Mouse (Mus musculus): ENCODE measurements around the gene Col27a1. TPM values are rescaled to one million over a fixed set of nuclear protein-coding genes. Genes with fewer than 3 reads are reported as not detected.

The Col27a1 gene
- total and polyA plus RNA-seq, 3 experiments, result not detected

DNA sequence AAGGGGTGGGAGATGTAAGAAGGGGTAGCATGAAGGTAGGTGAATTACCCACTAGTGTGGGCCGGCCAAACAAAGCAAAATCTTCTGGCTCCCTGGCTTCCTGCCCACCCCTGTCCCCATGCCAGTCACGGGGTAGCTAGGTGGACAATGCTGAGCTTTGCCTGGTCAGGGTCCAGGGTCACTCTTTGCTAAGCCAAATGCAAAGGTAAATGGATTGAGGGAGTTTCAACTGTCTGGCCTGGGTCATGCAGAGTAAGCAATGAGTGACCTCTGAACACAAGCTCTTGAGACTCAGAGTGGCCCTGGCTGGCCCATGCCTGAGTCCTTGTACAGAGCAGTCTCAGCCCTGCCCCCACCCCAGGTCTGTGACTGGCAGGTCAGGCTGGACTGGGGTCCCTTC lies 22.4 kb downstream of the Col27a1 start:
- no peak for DNase-seq (ENCODE audit: low read depth, low spot score)
- Histone ChIP-seq H3K27ac (ENCODE audit: control insufficient read depth, low read depth, low read length) (no peak overlapping the region), H3K9me3 (replicated peaks; ENCODE audit: insufficient read depth, low read length) (no peaks in the 10 kb centered on the region), H3K27me3 (ENCODE audit: control insufficient read depth in 1 of 2, insufficient read depth in 2 of 2, low read length in 2 of 2) (no peaks in the 10 kb centered on the region), H3K9ac (ENCODE audit: control insufficient read depth, low read depth, low read length, poor library complexity, severe bottlenecking) (no peak overlapping the region), H3K79me2 (ENCODE audit: control insufficient read depth, insufficient read depth, low read length, poor library complexity) (no peaks in the 10 kb centered on the region), H3K36me3 (ENCODE audit: control insufficient read depth in 1 of 2, insufficient read depth in 2 of 2, low read length in 2 of 2) (no peaks in the 10 kb centered on the region), H3K4me3 (ENCODE audit: control insufficient read depth in 1 of 2, insufficient read depth in 1 of 2, low read depth in 2 of 2, low read length in 2 of 2) (no peak overlapping the region), H3K4me1 (ENCODE audit: control insufficient read depth in 1 of 2, insufficient read depth in 2 of 2, low read length in 2 of 2) (no peaks in the 10 kb centered on the region)
- TF ChIP-seq ELF1 (IDR thresholded peaks at IDR 0.05; ENCODE audit: low read depth, low read length) (no peak), BHLHE40 (IDR thresholded peaks at IDR 0.05; ENCODE audit: borderline replicate concordance, low read depth, low read length) (no peak)

DNA sequence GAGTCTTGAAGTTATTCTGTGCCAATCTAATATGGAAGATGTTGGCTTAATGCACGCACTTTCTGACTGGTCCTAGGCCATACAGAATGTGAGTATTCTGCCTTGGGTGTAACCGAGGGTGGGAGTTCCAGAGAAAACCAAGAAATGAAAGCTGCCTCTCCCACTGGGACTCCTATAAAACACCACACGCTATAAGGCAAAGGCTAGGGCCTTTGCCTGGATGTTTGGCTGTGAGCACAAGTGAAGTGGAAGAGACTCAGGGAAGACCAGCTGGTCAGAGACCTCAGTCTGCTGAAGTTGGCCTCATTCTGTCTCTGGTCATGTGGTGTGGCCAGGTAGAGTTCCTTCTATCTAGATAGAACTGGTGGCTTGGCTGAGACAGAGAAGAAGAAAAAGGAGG lies 23.4 kb downstream of the Col27a1 start:
- no peaks in the 10 kb centered on the region for H3K27me3 ChIP-seq (ENCODE audit: control insufficient read depth in 1 of 2, insufficient read depth in 2 of 2, low read length in 2 of 2)
- no peaks in the 10 kb centered on the region for H3K36me3 ChIP-seq (ENCODE audit: control insufficient read depth in 1 of 2, insufficient read depth in 2 of 2, low read length in 2 of 2)
- H3K4me3 ChIP-seq (ENCODE audit: control insufficient read depth in 1 of 2, insufficient read depth in 1 of 2, low read depth in 2 of 2, low read length in 2 of 2), result no peak overlapping the region
- H3K9me3 ChIP-seq (replicated peaks; ENCODE audit: insufficient read depth, low read length), result no peaks in the 10 kb centered on the region
- no peaks in the 10 kb centered on the region for H3K79me2 ChIP-seq (ENCODE audit: control insufficient read depth, insufficient read depth, low read length, poor library complexity)
- H3K4me1 ChIP-seq (ENCODE audit: control insufficient read depth in 1 of 2, insufficient read depth in 2 of 2, low read length in 2 of 2), result no peaks in the 10 kb centered on the region
- TF ChIP-seq HCFC1 (IDR thresholded peaks at IDR 0.05; ENCODE audit: low read depth, low read length) (no peak), ZC3H11A (IDR thresholded peaks at IDR 0.05; ENCODE audit: low read depth, low read length) (no peak), NELFE (IDR thresholded peaks at IDR 0.05; ENCODE audit: low read depth, low read length) (no peak), POLR2AphosphoS2 (IDR thresholded peaks at IDR 0.05; ENCODE audit: low read length) (no peak), MYB (IDR thresholded peaks at IDR 0.05; ENCODE audit: low read depth, low read length) (no peak), MAX (IDR thresholded peaks at IDR 0.05; ENCODE audit: low read length) (no peak), ELF1 (IDR thresholded peaks at IDR 0.05; ENCODE audit: low read depth, low read length) (no peak), POLR2AphosphoS5 (IDR thresholded peaks at IDR 0.05; ENCODE audit: borderline replicate concordance, low read depth, low read length) (no peak), ZKSCAN1 (IDR thresholded peaks at IDR 0.05; ENCODE audit: low read depth, low read length) (no peak), SIN3A (IDR thresholded peaks at IDR 0.05; ENCODE audit: low read length) (no peak), JUND (IDR thresholded peaks at IDR 0.05; ENCODE audit: low read depth, low read length) (no peak), ZNF384 (IDR thresholded peaks at IDR 0.05; ENCODE audit: low read depth, low read length) (no peak), USF2 (IDR thresholded peaks at IDR 0.05; ENCODE audit: borderline replicate concordance in 1 of 2, insufficient read depth in 1 of 2, low read depth in 1 of 2, low read length in 2 of 2) (no peak), BHLHE40 (IDR thresholded peaks at IDR 0.05; ENCODE audit: borderline replicate concordance, low read depth, low read length) (no peak)
- no peak overlapping the region for H3K27ac ChIP-seq (ENCODE audit: control insufficient read depth, low read depth, low read length)
- DNase-seq (ENCODE audit: low read depth, low spot score), result no peak
- no peak overlapping the region for H3K9ac ChIP-seq (ENCODE audit: control insufficient read depth, low read depth, low read length, poor library complexity, severe bottlenecking)

DNA sequence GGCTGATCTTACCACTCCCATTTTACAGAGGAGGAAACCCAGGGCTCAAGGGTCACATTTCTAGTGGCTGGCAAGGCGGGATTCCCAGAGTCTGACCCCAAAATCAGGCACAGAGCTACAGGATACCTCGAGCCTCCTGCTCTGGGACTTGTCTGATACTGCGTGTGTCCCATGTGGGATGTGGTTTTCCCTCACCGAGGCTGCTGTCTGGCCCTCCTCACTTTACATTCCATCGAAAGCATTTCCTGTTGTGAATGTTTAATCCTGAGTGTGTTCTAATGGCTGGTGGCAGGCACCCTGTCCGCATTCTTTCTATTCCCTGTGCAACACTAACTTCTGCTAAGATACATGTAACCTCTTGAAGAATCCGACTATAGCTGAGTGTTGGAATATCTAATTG lies 24.3 kb downstream of the Col27a1 start:
- H3K4me1 ChIP-seq (ENCODE audit: control insufficient read depth in 1 of 2, insufficient read depth in 2 of 2, low read length in 2 of 2), result no peaks in the 10 kb centered on the region
- H3K79me2 ChIP-seq (ENCODE audit: control insufficient read depth, insufficient read depth, low read length, poor library complexity), result no peaks in the 10 kb centered on the region
- no peak overlapping the region for H3K27ac ChIP-seq (ENCODE audit: control insufficient read depth, low read depth, low read length)
- TF ChIP-seq ZNF384 (IDR thresholded peaks at IDR 0.05; ENCODE audit: low read depth, low read length), result no peak
- no peak for TF ChIP-seq MAX (IDR thresholded peaks at IDR 0.05; ENCODE audit: low read length)
- TF ChIP-seq USF2 (IDR thresholded peaks at IDR 0.05; ENCODE audit: borderline replicate concordance in 1 of 2, insufficient read depth in 1 of 2, low read depth in 1 of 2, low read length in 2 of 2), result no peak
- no peak for TF ChIP-seq KAT2A (conservative IDR thresholded peaks at IDR 0.05; ENCODE audit: low read depth, low read length)
- TF ChIP-seq ZMIZ1 (IDR thresholded peaks at IDR 0.05; ENCODE audit: low read depth, low read length), result no peak
- no peak for TF ChIP-seq SIN3A (IDR thresholded peaks at IDR 0.05; ENCODE audit: low read length)
- no peak for TF ChIP-seq GABPA (IDR thresholded peaks at IDR 0.05; ENCODE audit: low read depth, low read length)
- no peak for TF ChIP-seq POLR2AphosphoS5 (IDR thresholded peaks at IDR 0.05; ENCODE audit: borderline replicate concordance, low read depth, low read length)
- TF ChIP-seq GATA1 (IDR thresholded peaks at IDR 0.05; ENCODE audit: low read depth, low read length), result no peak
- no peak for TF ChIP-seq UBTF (IDR thresholded peaks at IDR 0.05; ENCODE audit: borderline replicate concordance, insufficient read depth, low read depth, low read length)
- TF ChIP-seq POLR2AphosphoS2 (IDR thresholded peaks at IDR 0.05; ENCODE audit: low read length), result no peak
- no peak for TF ChIP-seq MYB (IDR thresholded peaks at IDR 0.05; ENCODE audit: low read depth, low read length)
- no peak for TF ChIP-seq TBP (IDR thresholded peaks at IDR 0.05; ENCODE audit: low read depth, low read length)
- no peak for TF ChIP-seq CHD1 (IDR thresholded peaks at IDR 0.05; ENCODE audit: low read depth, low read length)
- TF ChIP-seq SMC3 (IDR thresholded peaks at IDR 0.05; ENCODE audit: low read depth, low read length), result no peak
- no peak for TF ChIP-seq ELF1 (IDR thresholded peaks at IDR 0.05; ENCODE audit: low read depth, low read length)
- H3K27me3 ChIP-seq (ENCODE audit: control insufficient read depth in 1 of 2, insufficient read depth in 2 of 2, low read length in 2 of 2), result no peaks in the 10 kb centered on the region
- H3K4me3 ChIP-seq (ENCODE audit: control insufficient read depth in 1 of 2, insufficient read depth in 1 of 2, low read depth in 2 of 2, low read length in 2 of 2), result no peak overlapping the region
- no peaks in the 10 kb centered on the region for H3K9me3 ChIP-seq (replicated peaks; ENCODE audit: insufficient read depth, low read length)
- no peak for DNase-seq (ENCODE audit: low read depth, low spot score)
- no peaks in the 10 kb centered on the region for H3K36me3 ChIP-seq (ENCODE audit: control insufficient read depth in 1 of 2, insufficient read depth in 2 of 2, low read length in 2 of 2)
- H3K9ac ChIP-seq (ENCODE audit: control insufficient read depth, low read depth, low read length, poor library complexity, severe bottlenecking), result no peak overlapping the region
